Mouse (Mus musculus): ENCODE results near the gene Sdhc. TPM values are rescaled to one million over a fixed set of nuclear protein-coding genes. Genes with fewer than 3 reads are reported as not detected.
"Not testable (repeated sequence)": the region's sequence is repeated elsewhere in the genome, so short reads cannot be mapped to it uniquely, and the experiment has no call there.

Gene Sdhc
- polyA plus RNA-seq, 1 experiment from 2014 or later, result 291 TPM

- no peaks in the 10 kb centered on the region for H3K9me3 ChIP-seq (ENCODE audit: control insufficient read depth, low read length)
- no peak for ATAC-seq (ENCODE audit: low FRiP score, low TSS enrichment)
- H3K4me1 ChIP-seq (ENCODE audit: control insufficient read depth, insufficient read depth, low read length), result peaks cover 6% of the 10 kb centered on the region; the same call in 1 of the 2 replicates
- no peak overlapping the region for H3K4me2 ChIP-seq (replicated peaks; ENCODE audit: low read depth, low read length)
- H3K36me3 ChIP-seq (ENCODE audit: control insufficient read depth, insufficient read depth, low read length), result no peaks in the 10 kb centered on the region
- H3K27ac ChIP-seq (ENCODE audit: low read depth, low read length), result no peak overlapping the region
- H3K27me3 ChIP-seq (ENCODE audit: control insufficient read depth, insufficient read depth, low read length), result peaks cover 23% of the 10 kb centered on the region
- no peak overlapping the region for H3K4me3 ChIP-seq (ENCODE audit: low read length)
- H3K9ac ChIP-seq (ENCODE audit: low read depth, low read length), result no peak overlapping the region
Observed at GRCm38 (mm10) chr1:171157965-171158364, 7.6 kb upstream of the Sdhc start.

DNA sequence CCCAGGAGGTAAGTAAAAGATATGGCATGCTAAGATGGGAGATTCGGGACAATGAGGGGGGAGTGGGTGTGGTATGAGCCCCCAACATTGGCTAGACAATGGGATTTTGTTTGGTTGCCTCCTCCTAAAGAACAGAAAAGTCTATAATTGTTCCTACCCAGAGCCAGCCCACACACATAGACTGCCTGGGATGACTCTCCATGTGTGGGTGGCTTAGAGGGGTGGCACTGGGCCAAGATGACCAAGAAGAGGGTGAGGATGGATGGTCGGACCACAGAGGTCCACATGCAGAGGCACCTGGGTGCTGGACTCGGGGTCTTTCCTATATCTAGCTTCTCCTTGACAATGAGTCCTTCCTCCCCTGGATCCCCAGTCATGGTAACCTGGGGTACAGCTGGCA lies 6.2 kb upstream of the Sdhc start:
- Histone ChIP-seq H3K4me1 (ENCODE audit: control insufficient read depth, insufficient read depth, low read length) (peaks cover 6% of the 10 kb centered on the region; the same call in 1 of the 2 replicates), H3K9me3 (ENCODE audit: control insufficient read depth, low read length) (no peaks in the 10 kb centered on the region), H3K27me3 (ENCODE audit: control insufficient read depth, insufficient read depth, low read length) (peaks cover 23% of the 10 kb centered on the region), H3K9ac (ENCODE audit: low read depth, low read length) (no peak overlapping the region), H3K27ac (ENCODE audit: low read depth, low read length) (no peak overlapping the region), H3K4me3 (ENCODE audit: low read length) (no peak overlapping the region), H3K36me3 (ENCODE audit: control insufficient read depth, insufficient read depth, low read length) (no peaks in the 10 kb centered on the region), H3K4me2 (replicated peaks; ENCODE audit: low read depth, low read length) (no peak overlapping the region)
- WGBS, result 77% methylated on average over 3 of the region's 3 CpGs
- ATAC-seq (ENCODE audit: low FRiP score, low TSS enrichment), result no peak

DNA sequence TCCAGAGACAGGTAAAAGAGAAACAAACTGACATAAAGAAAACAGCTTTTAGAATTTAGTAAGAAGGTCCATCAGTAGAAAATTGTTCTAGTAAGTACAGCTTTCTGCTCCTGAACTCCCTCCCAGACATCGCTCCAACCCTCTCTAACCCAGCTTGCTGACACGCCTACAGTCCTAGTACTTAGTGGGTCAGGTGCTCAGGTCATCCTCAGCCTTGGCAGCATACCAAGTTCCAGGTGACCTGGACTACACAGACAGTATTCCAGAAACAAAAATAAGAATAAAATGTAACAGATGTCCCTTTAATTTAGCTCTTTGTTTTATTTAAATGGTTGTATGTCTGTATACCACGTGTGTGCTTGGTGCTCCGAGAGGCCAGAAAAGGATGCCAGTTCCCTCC lies 1.6 kb upstream of the Sdhc start:
- Histone ChIP-seq H3K27me3 (ENCODE audit: control insufficient read depth, insufficient read depth, low read length) (peaks cover 5% of the 10 kb centered on the region; the same call in 1 of the 2 replicates), H3K4me1 (ENCODE audit: control insufficient read depth, insufficient read depth, low read length) (no peaks in the 10 kb centered on the region), H3K36me3 (ENCODE audit: control insufficient read depth, insufficient read depth, low read length) (no peaks in the 10 kb centered on the region), H3K9me3 (ENCODE audit: control insufficient read depth, low read length) (no peaks in the 10 kb centered on the region), H3K4me2 (replicated peaks; ENCODE audit: low read depth, low read length) (no peak overlapping the region), H3K9ac (ENCODE audit: low read depth, low read length) (no peak overlapping the region), H3K4me3 (ENCODE audit: low read length) (no peak overlapping the region), H3K27ac (ENCODE audit: low read depth, low read length) (no peak overlapping the region)
- 75% methylated on average over 4 of the region's 4 CpGs for WGBS
- no peak for ATAC-seq (ENCODE audit: low FRiP score, low TSS enrichment)

GRCm38 (mm10) chr1:171150838-171151391 lies 512 bp upstream of the Sdhc start:
- peak overlapping the region; percentile 59; the same call in 1 of the 2 replicates for H3K27ac ChIP-seq (ENCODE audit: low read depth, low read length)
- H3K27me3 ChIP-seq (ENCODE audit: control insufficient read depth, insufficient read depth, low read length), result no peaks in the 10 kb centered on the region
- peak overlapping the region; percentile 54 for H3K9ac ChIP-seq (ENCODE audit: low read depth, low read length)
- ATAC-seq (ENCODE audit: low FRiP score, low TSS enrichment), result peak; percentile 30; the same call in 1 of the 2 replicates
- no peaks in the 10 kb centered on the region for H3K36me3 ChIP-seq (ENCODE audit: control insufficient read depth, insufficient read depth, low read length)
- H3K9me3 ChIP-seq (ENCODE audit: control insufficient read depth, low read length), result no peaks in the 10 kb centered on the region
- peak overlapping the region; percentile 68 for H3K4me2 ChIP-seq (replicated peaks; ENCODE audit: low read depth, low read length)
- H3K4me1 ChIP-seq (ENCODE audit: control insufficient read depth, insufficient read depth, low read length), result no peaks in the 10 kb centered on the region
- WGBS, result 3% methylated on average over 18 of the region's 18 CpGs
- H3K4me3 ChIP-seq (ENCODE audit: low read length), result peak overlapping the region; percentile 80

GRCm38 (mm10) chr1:171142981-171143380 lies 7.4 kb downstream of the Sdhc start:
- not testable (repeated sequence) for H3K27ac ChIP-seq (ENCODE audit: low read depth, low read length); ATAC-seq (ENCODE audit: low FRiP score, low TSS enrichment); H3K4me1 ChIP-seq (ENCODE audit: control insufficient read depth, insufficient read depth, low read length); H3K27me3 ChIP-seq (ENCODE audit: control insufficient read depth, insufficient read depth, low read length); H3K9ac ChIP-seq (ENCODE audit: low read depth, low read length); H3K4me2 ChIP-seq (replicated peaks; ENCODE audit: low read depth, low read length); H3K9me3 ChIP-seq (ENCODE audit: control insufficient read depth, low read length); H3K4me3 ChIP-seq (ENCODE audit: low read length)
- WGBS, result 86% methylated on average over 9 of the region's 11 CpGs
- peaks cover 50% of the 10 kb centered on the region for H3K36me3 ChIP-seq (ENCODE audit: control insufficient read depth, insufficient read depth, low read length)

DNA sequence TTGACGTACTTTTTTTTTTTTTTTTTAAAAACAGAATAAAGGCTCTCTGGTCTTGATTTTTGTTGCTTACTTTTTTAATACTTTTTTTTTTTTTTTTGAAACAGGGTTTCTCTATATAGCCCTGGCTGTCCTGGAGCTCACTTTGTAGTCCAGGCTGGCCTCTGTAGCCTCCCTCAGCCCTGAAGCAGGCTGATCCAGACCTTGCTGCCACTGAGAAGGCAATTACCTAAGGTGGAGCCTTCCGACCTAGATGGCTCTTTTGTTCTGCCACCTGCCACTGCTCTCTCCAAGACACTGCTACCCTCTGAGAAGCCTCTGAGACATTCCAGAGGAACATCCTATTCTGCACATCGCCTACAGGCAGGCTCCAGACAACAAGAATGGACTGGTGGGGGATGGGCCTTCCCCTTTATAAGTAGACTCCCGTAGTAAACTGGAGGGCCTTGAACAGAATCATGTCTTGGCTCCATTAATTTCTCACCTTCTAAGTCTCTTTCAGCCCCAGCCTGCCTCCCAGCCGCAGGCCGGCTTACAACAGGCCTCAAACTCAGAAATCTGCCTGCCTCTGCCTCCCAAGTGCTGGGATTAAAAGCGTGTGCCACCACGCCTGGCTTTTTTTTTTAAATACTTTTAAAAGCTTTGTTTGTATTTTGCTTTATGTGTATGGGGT lies 12.8 kb downstream of the Sdhc start:
- H3K36me3 ChIP-seq (ENCODE audit: control insufficient read depth, insufficient read depth, low read length), result peaks cover 81% of the 10 kb centered on the region
- ATAC-seq (ENCODE audit: low FRiP score, low TSS enrichment), result not testable (repeated sequence)

DNA sequence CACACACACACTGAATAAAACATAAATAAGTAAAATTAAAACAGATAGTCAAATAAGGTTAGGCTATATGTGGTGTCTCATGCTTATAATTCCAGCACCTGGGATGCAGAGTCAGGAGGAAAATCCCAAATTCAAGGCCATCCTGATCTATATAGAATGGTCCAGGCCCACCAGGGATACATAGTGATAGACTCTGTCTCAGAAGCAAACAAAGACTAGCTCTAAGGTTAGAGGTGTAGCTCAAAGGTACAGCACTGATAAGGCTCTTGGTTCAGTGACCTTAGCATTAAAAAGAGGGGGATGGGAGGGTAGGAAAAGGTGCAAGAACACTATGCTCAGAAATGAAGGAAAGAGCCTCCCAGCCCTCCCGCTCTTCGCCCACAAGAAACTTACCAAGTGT lies 14.8 kb downstream of the Sdhc start:
- Histone ChIP-seq H3K4me3 (ENCODE audit: low read length) (no peak overlapping the region), H3K9ac (ENCODE audit: low read depth, low read length) (no peak overlapping the region), H3K4me1 (ENCODE audit: control insufficient read depth, insufficient read depth, low read length) (no peaks in the 10 kb centered on the region), H3K27ac (ENCODE audit: low read depth, low read length) (no peak overlapping the region), H3K9me3 (ENCODE audit: control insufficient read depth, low read length) (no peaks in the 10 kb centered on the region), H3K4me2 (replicated peaks; ENCODE audit: low read depth, low read length) (no peak overlapping the region), H3K36me3 (ENCODE audit: control insufficient read depth, insufficient read depth, low read length) (peaks cover 75% of the 10 kb centered on the region), H3K27me3 (ENCODE audit: control insufficient read depth, insufficient read depth, low read length) (no peaks in the 10 kb centered on the region)
- ATAC-seq (ENCODE audit: low FRiP score, low TSS enrichment), result no peak
- 98% methylated on average over 2 of the region's 2 CpGs for WGBS

More for the DNA sequence above, 12.8 kb downstream of the Sdhc start:
- not testable (repeated sequence) for H3K27me3 ChIP-seq (ENCODE audit: control insufficient read depth, insufficient read depth, low read length); H3K27ac ChIP-seq (ENCODE audit: low read depth, low read length); H3K9ac ChIP-seq (ENCODE audit: low read depth, low read length); H3K4me2 ChIP-seq (replicated peaks; ENCODE audit: low read depth, low read length); H3K4me3 ChIP-seq (ENCODE audit: low read length); H3K4me1 ChIP-seq (ENCODE audit: control insufficient read depth, insufficient read depth, low read length); H3K9me3 ChIP-seq (ENCODE audit: control insufficient read depth, low read length)
- 94% methylated on average over 8 of the region's 8 CpGs for WGBS

DNA sequence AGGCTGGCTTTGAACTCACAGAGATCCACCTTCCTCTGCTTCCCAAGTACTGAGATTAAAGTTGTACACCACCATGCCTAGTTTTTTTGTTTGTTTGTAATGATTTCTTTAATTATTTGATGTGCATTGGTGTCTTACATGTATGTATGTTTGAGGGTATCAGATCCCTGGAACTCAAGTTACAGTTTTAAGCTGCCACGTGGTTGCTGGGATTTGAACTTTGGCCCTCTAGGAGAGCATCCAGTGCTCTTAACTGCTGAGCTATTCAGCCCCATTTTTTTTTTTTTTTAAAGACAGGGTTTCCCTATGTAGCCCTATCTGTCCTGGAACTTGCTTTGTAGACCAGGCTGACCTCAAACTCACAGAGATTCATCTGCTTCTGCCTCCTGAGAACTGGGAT lies 19.4 kb downstream of the Sdhc start:
- Histone ChIP-seq H3K36me3 (ENCODE audit: control insufficient read depth, insufficient read depth, low read length) (peaks cover 68% of the 10 kb centered on the region), H3K9me3 (ENCODE audit: control insufficient read depth, low read length) (no peaks in the 10 kb centered on the region)
- 89% methylated on average over 1 of the region's 1 CpGs for WGBS

GRCm38 (mm10) chr1:171129251-171129650 lies 21.2 kb downstream of the Sdhc start:
- Histone ChIP-seq H3K4me2 (replicated peaks; ENCODE audit: low read depth, low read length) (no peak overlapping the region), H3K27ac (ENCODE audit: low read depth, low read length) (no peak overlapping the region), H3K9ac (ENCODE audit: low read depth, low read length) (no peak overlapping the region), H3K9me3 (ENCODE audit: control insufficient read depth, low read length) (no peaks in the 10 kb centered on the region), H3K36me3 (ENCODE audit: control insufficient read depth, insufficient read depth, low read length) (peaks cover 51% of the 10 kb centered on the region), H3K27me3 (ENCODE audit: control insufficient read depth, insufficient read depth, low read length) (no peaks in the 10 kb centered on the region), H3K4me1 (ENCODE audit: control insufficient read depth, insufficient read depth, low read length) (no peaks in the 10 kb centered on the region), H3K4me3 (ENCODE audit: low read length) (no peak overlapping the region)
- 51% methylated on average over 7 of the region's 7 CpGs for WGBS
- ATAC-seq (ENCODE audit: low FRiP score, low TSS enrichment), result peak; percentile 73; the same call in 1 of the 2 replicates

More for the DNA sequence above, 19.4 kb downstream of the Sdhc start:
- Histone ChIP-seq H3K4me2 (replicated peaks; ENCODE audit: low read depth, low read length) (no peak overlapping the region), H3K27ac (ENCODE audit: low read depth, low read length) (no peak overlapping the region), H3K4me1 (ENCODE audit: control insufficient read depth, insufficient read depth, low read length) (no peaks in the 10 kb centered on the region), H3K4me3 (ENCODE audit: low read length) (no peak overlapping the region), H3K27me3 (ENCODE audit: control insufficient read depth, insufficient read depth, low read length) (no peaks in the 10 kb centered on the region), H3K9ac (ENCODE audit: low read depth, low read length) (no peak overlapping the region)
- no peak for ATAC-seq (ENCODE audit: low FRiP score, low TSS enrichment)
